ENCODE assay signal across 22 mouse cellular contexts in genomic region chrX:100195286-100195685, GRCm38 (mm10).
DNase-seq lines count a peak whose midpoint lies in the region.
"Had no signal": no experiment of that assay in that cellular context is flagged by ENCODE, and none has a peak within 500 bp of the region (broad histone marks: within the 10 kb centered on the region; RNA-seq: fewer than 3 reads in every experiment).

No protein-coding gene starts in this region.

- intact Hi-C loops in left cerebral cortex, postnatal 36 days (cut with DNase I): no loop called here

- peak; percentile 3 to 24 for DNase-seq in heart, adult 9 months (ENCODE audit: low spot score in 2 of 2)
- no peak for DNase-seq in heart, embryonic 10.5 days (ENCODE audit: low spot score)
- peak; percentile 2 to 4 for DNase-seq in kidney, postnatal 36 days
- no peak for DNase-seq in kidney, adult 8-10 months
- peak; percentile 1 for DNase-seq in retina, embryonic 14.5 days (ENCODE audit: low spot score)
- DNase-seq in retina, postnatal 1 day: no peak
- peak; percentile 14 for DNase-seq in mesoderm, embryonic 11.5 days (ENCODE audit: low read depth, low spot score)
- DNase-seq in left cerebral cortex, postnatal 36 days (ENCODE audit: low spot score in 2 of 2): no peak
- DNase-seq: adrenal gland, postnatal 36 days; B cell, adult 2 months; cerebellum, adult 18-20 months; cerebellum, postnatal 36 days; left cerebral cortex, postnatal 4 days; right cerebral cortex, postnatal 25 days; thymus, adult 18-20 months; thymus, postnatal 4 days had no signal

- no peaks in the 10 kb centered on the region for H3K27me3 ChIP-seq in heart, embryonic 10.5 days (ENCODE audit: insufficient read depth, poor library complexity, severe bottlenecking)
- H3K27me3 ChIP-seq: embryonic facial prominence, embryonic 15.5 days; heart, embryonic 15.5 days; neural tube, embryonic 13.5 days; stomach, embryonic 15.5 days had no signal

- no peaks in the 10 kb centered on the region for H3K9me3 ChIP-seq in heart, embryonic 10.5 days
- H3K9me3 ChIP-seq: embryonic facial prominence, embryonic 15.5 days; heart, embryonic 15.5 days; hindbrain, embryonic 13.5 days; neural tube, embryonic 13.5 days; stomach, embryonic 15.5 days had no signal

- no peak overlapping the region for H3K27ac ChIP-seq in heart, embryonic 10.5 days
- H3K27ac ChIP-seq: embryonic facial prominence, embryonic 15.5 days; heart, embryonic 15.5 days; hindbrain, embryonic 13.5 days; kidney, postnatal 0 days; neural tube, embryonic 13.5 days; stomach, embryonic 15.5 days had no signal

- WGBS in heart, embryonic 10.5 days: 49% methylated on average over 2 of the region's 2 CpGs

- no peak overlapping the region for H3K4me3 ChIP-seq in heart, embryonic 10.5 days
- H3K4me3 ChIP-seq: embryonic facial prominence, embryonic 15.5 days; heart, embryonic 15.5 days; hindbrain, embryonic 13.5 days; neural tube, embryonic 13.5 days; stomach, embryonic 15.5 days had no signal

- H3K4me1 ChIP-seq in heart, embryonic 10.5 days: no peaks in the 10 kb centered on the region
- H3K4me1 ChIP-seq: embryonic facial prominence, embryonic 15.5 days; heart, embryonic 15.5 days; hindbrain, embryonic 13.5 days; neural tube, embryonic 13.5 days; stomach, embryonic 15.5 days had no signal

- H3K36me3 ChIP-seq in heart, embryonic 10.5 days: no peaks in the 10 kb centered on the region
- H3K36me3 ChIP-seq: embryonic facial prominence, embryonic 15.5 days; heart, embryonic 15.5 days; hindbrain, embryonic 13.5 days; neural tube, embryonic 13.5 days; stomach, embryonic 15.5 days had no signal

Comparison
In these comparisons a context has a peak if more than half of its experiments do, and no peak if none do; other contexts are left out.
1. DNase-seq: peak in heart, adult 9 months (2 of 2), kidney, postnatal 36 days (2 of 2), retina, embryonic 14.5 days (single experiment) and mesoderm, embryonic 11.5 days (single experiment); none in heart, embryonic 10.5 days (single experiment), kidney, adult 8-10 months (0 of 2), retina, postnatal 1 day (single experiment) and left cerebral cortex, postnatal 36 days (0 of 2).